9 mouse cellular contexts compared by ENCODE assay signal in the genomic region with DNA sequence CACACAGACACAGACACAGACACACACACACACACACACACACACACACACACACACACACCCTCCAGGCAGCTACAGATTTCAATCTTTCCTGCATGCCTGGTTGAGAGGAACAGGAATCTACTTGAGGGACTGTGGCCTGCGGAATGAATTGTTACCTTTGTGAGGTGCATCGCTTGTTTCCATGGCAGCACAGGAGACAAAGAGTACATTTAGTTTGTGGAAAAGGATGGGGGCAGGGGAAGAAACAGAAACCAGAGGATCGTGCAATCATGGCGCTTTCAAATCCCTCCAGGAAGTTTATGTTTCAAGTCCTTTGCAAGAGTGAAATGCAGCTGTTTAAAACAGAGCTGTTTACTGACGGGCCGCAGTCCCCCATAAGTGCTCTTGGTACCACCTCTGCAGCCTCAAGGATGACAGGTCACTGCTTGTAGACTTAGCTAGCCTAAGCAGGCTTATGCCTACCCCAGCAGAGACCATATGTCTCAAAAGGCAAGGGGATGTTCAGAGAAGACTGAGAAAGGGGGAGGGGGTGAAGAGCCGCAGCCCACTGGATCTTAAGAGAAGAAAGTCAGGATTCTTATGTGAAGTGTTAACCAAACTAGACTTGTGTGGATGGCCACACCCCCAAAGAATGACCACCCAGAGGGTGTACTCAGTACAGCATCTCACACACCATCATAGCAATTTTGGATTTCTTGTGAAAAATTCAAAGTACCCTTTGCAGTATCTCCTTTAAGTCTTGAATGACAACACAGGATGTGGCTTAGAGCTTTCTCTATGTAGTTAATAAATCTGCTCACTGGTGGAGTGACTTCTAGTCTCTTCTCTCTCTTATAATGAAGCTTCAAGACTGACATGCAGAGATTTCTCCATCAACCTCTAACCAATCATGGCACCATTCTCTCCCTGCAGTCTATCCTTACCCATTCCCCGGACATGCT.
DNase-seq lines count a peak whose midpoint lies in the region; ATAC-seq and TF ChIP-seq lines count a peak whose summit lies in the region.
"Had no signal": no experiment of that assay in that cellular context is flagged by ENCODE, and none has a peak within 500 bp of the region (broad histone marks: within the 10 kb centered on the region; RNA-seq: fewer than 3 reads in every experiment).

No protein-coding gene starts in this region.

- H3K27ac ChIP-seq in kidney, embryonic 16.5 days (ENCODE audit: low read length) = peak overlapping the region; percentile 19
- H3K27ac ChIP-seq in forebrain, embryonic 16.5 days (ENCODE audit: low read length) = no peak overlapping the region
- H3K27ac ChIP-seq in limb, embryonic 14.5 days (replicated peaks; ENCODE audit: low read depth, low read length) = peak overlapping the region; percentile 76
- peak overlapping the region; percentile 61 for H3K27ac ChIP-seq in stomach, embryonic 15.5 days
- no peak overlapping the region for H3K27ac ChIP-seq in heart, embryonic 11.5 days (ENCODE audit: low read depth, low read length)

- WGBS in kidney, embryonic 16.5 days = 46% methylated on average over 8 of the region's 8 CpGs
- WGBS in forebrain, embryonic 16.5 days = 30% methylated on average over 8 of the region's 8 CpGs
- WGBS in limb, embryonic 14.5 days = 33% methylated on average over 8 of the region's 8 CpGs
- 37% methylated on average over 8 of the region's 8 CpGs for WGBS in stomach, embryonic 15.5 days
- 53% methylated on average over 8 of the region's 8 CpGs for WGBS in heart, embryonic 11.5 days (ENCODE audit: insufficient replicate concordance)

- H3K9me3 ChIP-seq in kidney, embryonic 16.5 days (ENCODE audit: low read length) = no peaks in the 10 kb centered on the region
- H3K9me3 ChIP-seq in forebrain, embryonic 16.5 days (ENCODE audit: control insufficient read depth, low read length) = no peaks in the 10 kb centered on the region
- H3K9me3 ChIP-seq in limb, embryonic 14.5 days (ENCODE audit: control insufficient read depth, low read length) = no peaks in the 10 kb centered on the region
- no peaks in the 10 kb centered on the region for H3K9me3 ChIP-seq in stomach, embryonic 15.5 days
- no peaks in the 10 kb centered on the region for H3K9me3 ChIP-seq in heart, embryonic 11.5 days (replicated peaks; ENCODE audit: control insufficient read depth, low read length)

- no peak for TF ChIP-seq POLR2A in limb, embryonic 14.5 days (IDR thresholded peaks at IDR 0.05; ENCODE audit: borderline replicate concordance, extremely low read depth, insufficient read depth, insufficient read length)

- no peaks in the 10 kb centered on the region for H3K27me3 ChIP-seq in kidney, embryonic 16.5 days (ENCODE audit: insufficient read depth, low read length)
- no peaks in the 10 kb centered on the region for H3K27me3 ChIP-seq in forebrain, embryonic 16.5 days (replicated peaks; ENCODE audit: control insufficient read depth, insufficient read depth, low read length)
- no peaks in the 10 kb centered on the region for H3K27me3 ChIP-seq in limb, embryonic 14.5 days (ENCODE audit: control insufficient read depth, insufficient read depth, low read length)
- H3K27me3 ChIP-seq in stomach, embryonic 15.5 days (replicated peaks) = no peaks in the 10 kb centered on the region
- H3K27me3 ChIP-seq in heart, embryonic 11.5 days (ENCODE audit: control insufficient read depth, insufficient read depth, low read length) = no peaks in the 10 kb centered on the region

- H3K4me2 ChIP-seq in kidney, embryonic 16.5 days (replicated peaks; ENCODE audit: low read depth, low read length) = no peak overlapping the region
- H3K4me2 ChIP-seq in forebrain, embryonic 16.5 days (ENCODE audit: low read length) = no peak overlapping the region
- H3K4me2 ChIP-seq in limb, embryonic 14.5 days (replicated peaks; ENCODE audit: low read depth, low read length, severe bottlenecking) = no peak overlapping the region
- peak overlapping the region; percentile 16; the same call in 1 of the 2 replicates for H3K4me2 ChIP-seq in stomach, embryonic 15.5 days
- H3K4me2 ChIP-seq in heart, embryonic 11.5 days = no peak overlapping the region

- no peak overlapping the region for H3K9ac ChIP-seq in kidney, embryonic 16.5 days (replicated peaks; ENCODE audit: low read length)
- no peak overlapping the region for H3K9ac ChIP-seq in forebrain, embryonic 16.5 days (replicated peaks; ENCODE audit: low read depth, low read length)
- no peak overlapping the region for H3K9ac ChIP-seq in limb, embryonic 14.5 days (ENCODE audit: low read depth, low read length, severe bottlenecking)
- no peak overlapping the region for H3K9ac ChIP-seq in stomach, embryonic 15.5 days
- H3K9ac ChIP-seq in heart, embryonic 11.5 days (ENCODE audit: low read depth, low read length) = no peak overlapping the region

- H3K36me3 ChIP-seq in kidney, embryonic 16.5 days (ENCODE audit: insufficient read depth, low read length) = no peaks in the 10 kb centered on the region
- no peaks in the 10 kb centered on the region for H3K36me3 ChIP-seq in forebrain, embryonic 16.5 days (ENCODE audit: control insufficient read depth, insufficient read depth)
- H3K36me3 ChIP-seq in limb, embryonic 14.5 days (ENCODE audit: control insufficient read depth, insufficient read depth, low read length) = no peaks in the 10 kb centered on the region
- H3K36me3 ChIP-seq in stomach, embryonic 15.5 days = no peaks in the 10 kb centered on the region
- H3K36me3 ChIP-seq in heart, embryonic 11.5 days (ENCODE audit: control insufficient read depth, insufficient read depth, low read length) = no peaks in the 10 kb centered on the region

- no peak for DNase-seq in kidney, postnatal 14 days
- peak; percentile 71 for DNase-seq in limb, embryonic 14.5 days (ENCODE audit: low spot score)
- DNase-seq in frontal cortex, adult 2 months (ENCODE audit: extremely low spot score in 1 of 2, low spot score in 1 of 2) = no peak
- no peak for DNase-seq in liver
- DNase-seq: gastrocnemius, postnatal 10 days had no signal

- H3K4me1 ChIP-seq in kidney, embryonic 16.5 days (ENCODE audit: insufficient read depth, low read length) = peaks cover 20% of the 10 kb centered on the region
- peaks cover 3% of the 10 kb centered on the region; the same call in 1 of the 2 replicates for H3K4me1 ChIP-seq in forebrain, embryonic 16.5 days (replicated peaks; ENCODE audit: control insufficient read depth, insufficient read depth, low read length)
- H3K4me1 ChIP-seq in limb, embryonic 14.5 days (ENCODE audit: control insufficient read depth, insufficient read depth, low read length) = peaks cover 21% of the 10 kb centered on the region
- peaks cover 15% of the 10 kb centered on the region for H3K4me1 ChIP-seq in stomach, embryonic 15.5 days
- H3K4me1 ChIP-seq in heart, embryonic 11.5 days (ENCODE audit: control insufficient read depth, insufficient read depth, low read length) = peaks cover 10% of the 10 kb centered on the region; the same call in 1 of the 2 replicates

- ATAC-seq in kidney, embryonic 16.5 days (ENCODE audit: low FRiP score, low TSS enrichment) = peak; percentile 43
- peak; percentile 64 for ATAC-seq in forebrain, embryonic 16.5 days
- peak; percentile 77 for ATAC-seq in limb, embryonic 14.5 days (ENCODE audit: low FRiP score, low read depth)
- 0 out of 2 replicates have a peak, but pooled peaks have one; percentile 23 for ATAC-seq in stomach, embryonic 15.5 days (ENCODE audit: insufficient read depth, low FRiP score, low read depth)
- ATAC-seq in heart, embryonic 11.5 days (replicated peaks; ENCODE audit: insufficient number of reproducible peaks, low FRiP score, low TSS enrichment) = no peak

- no peak overlapping the region for H3K4me3 ChIP-seq in kidney, embryonic 16.5 days (ENCODE audit: low read length)
- no peak overlapping the region for H3K4me3 ChIP-seq in forebrain, embryonic 16.5 days (replicated peaks; ENCODE audit: low read length)
- no peak overlapping the region for H3K4me3 ChIP-seq in limb, embryonic 14.5 days (replicated peaks; ENCODE audit: low read length)
- no peak overlapping the region for H3K4me3 ChIP-seq in stomach, embryonic 15.5 days (replicated peaks)
- H3K4me3 ChIP-seq in heart, embryonic 11.5 days (ENCODE audit: low read depth, low read length) = no peak overlapping the region

Comparison
In these comparisons a context has a peak if more than half of its experiments do, and no peak if none do; other contexts are left out.
1. H3K27ac ChIP-seq: peak in kidney, embryonic 16.5 days (single experiment), limb, embryonic 14.5 days (single experiment) and stomach, embryonic 15.5 days (single experiment); none in forebrain, embryonic 16.5 days (single experiment) and heart, embryonic 11.5 days (single experiment).